Mouse (Mus musculus) adipocyte (in vitro differentiated cells): Measurements from ENCODE around the gene Spats2l.

ENCODE experiments used
- DNase-seq: peaks from one replicate; pipeline ENCODE4 v3.0.0-alpha.2; 2016; ENCODE audit warnings: low spot score

The Spats2l gene

GRCm38 (mm10) chr1:57971588-57971987, 197.6 kb downstream of the Spats2l start:
- no peak for DNase-seq

GRCm38 (mm10) chr1:57976860-57977259, 202.9 kb downstream of the Spats2l start:
- no peak for DNase-seq

GRCm38 (mm10) chr1:57989052-57989600, 215.2 kb downstream of the Spats2l start:
- DNase-seq, result peak; percentile 92

- DNase-seq, result no peak
Observed at GRCm38 (mm10) chr1:57991277-57991676, 217.3 kb downstream of the Spats2l start.

GRCm38 (mm10) chr1:57995432-57996132, 221.6 kb downstream of the Spats2l start, which contains the start of gene Sgo2a:
Sgo2a (plus strand) TSS chr1:57995971.
- DNase-seq, result peak; percentile 95

- DNase-seq, result no peak
Observed at GRCm38 (mm10) chr1:57996133-57996615, 222.2 kb downstream of the Spats2l start.
